Mouse (Mus musculus): Measurements from ENCODE around the gene Cpeb4. TPM values are rescaled to one million over a fixed set of nuclear protein-coding genes. Genes with fewer than 3 reads are reported as not detected.
"Not testable (repeated sequence)": the region's sequence is repeated elsewhere in the genome, so short reads cannot be mapped to it uniquely, and the experiment has no call there.

Cpeb4 gene
- total and polyA plus RNA-seq, 2 experiments, result 9.0 to 30.6 TPM

DNA sequence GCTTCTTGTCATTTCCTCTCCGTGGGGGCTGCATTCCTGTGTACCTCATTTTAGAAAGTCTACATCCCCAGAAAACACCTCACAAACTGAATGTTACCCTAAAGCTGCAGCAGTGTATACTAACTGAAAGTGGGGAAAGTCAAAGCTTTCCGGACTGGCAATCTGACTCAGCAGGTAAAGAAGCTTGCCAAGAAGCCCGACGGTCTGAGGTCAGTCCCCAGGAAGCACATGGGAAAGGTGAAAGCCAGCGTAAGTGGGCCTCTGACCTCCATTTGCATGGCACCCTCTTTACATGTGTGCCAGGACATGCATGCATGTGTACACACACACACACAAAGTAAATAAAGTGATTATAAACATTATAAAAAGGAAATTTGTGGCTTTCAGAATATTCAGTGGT is 103.7 kb downstream of the Cpeb4 start:
- no peak for TF ChIP-seq CTCF (IDR thresholded peaks at IDR 0.05; ENCODE audit: low read depth, low read length)
- TF ChIP-seq POLR2A (IDR thresholded peaks at IDR 0.05; ENCODE audit: extremely low read depth, insufficient read depth, low read length), result no peak
- H3K79me2 ChIP-seq (ENCODE audit: control insufficient read depth, insufficient read depth, low read length), result no peaks in the 10 kb centered on the region
- H3K9ac ChIP-seq (ENCODE audit: low read depth, low read length), result no peak overlapping the region
- H3K36me3 ChIP-seq (ENCODE audit: control insufficient read depth, insufficient read depth, low read length), result no peaks in the 10 kb centered on the region
- no peak overlapping the region for H3K4me3 ChIP-seq (ENCODE audit: insufficient read depth, low read depth, low read length)
- H3K4me1 ChIP-seq (ENCODE audit: control insufficient read depth, insufficient read depth, low read length), result no peaks in the 10 kb centered on the region
- DNase-seq (ENCODE audit: extremely low read depth, low read depth, low spot score), result no peak
- H3K27ac ChIP-seq (replicated peaks; ENCODE audit: insufficient read depth, low read depth, low read length), result no peak overlapping the region
- 81% methylated on average over 5 of the region's 5 CpGs for WGBS
- H3K27me3 ChIP-seq (ENCODE audit: control insufficient read depth, insufficient read depth, low read length), result no peaks in the 10 kb centered on the region

GRCm38 (mm10) chr11:31976137-31976536 is 104.1 kb downstream of the Cpeb4 start:
- no peaks in the 10 kb centered on the region for H3K36me3 ChIP-seq (ENCODE audit: control insufficient read depth, insufficient read depth, low read length)
- no peak for DNase-seq (ENCODE audit: extremely low read depth, low read depth, low spot score)
- no peak overlapping the region for H3K4me3 ChIP-seq (ENCODE audit: insufficient read depth, low read depth, low read length)
- WGBS, result 74% methylated on average over 5 of the region's 5 CpGs
- no peaks in the 10 kb centered on the region for H3K27me3 ChIP-seq (ENCODE audit: control insufficient read depth, insufficient read depth, low read length)
- H3K9ac ChIP-seq (ENCODE audit: low read depth, low read length), result no peak overlapping the region
- H3K27ac ChIP-seq (replicated peaks; ENCODE audit: insufficient read depth, low read depth, low read length), result no peak overlapping the region
- H3K4me1 ChIP-seq (ENCODE audit: control insufficient read depth, insufficient read depth, low read length), result no peaks in the 10 kb centered on the region
- TF ChIP-seq POLR2A (IDR thresholded peaks at IDR 0.05; ENCODE audit: extremely low read depth, insufficient read depth, low read length), result no peak
- TF ChIP-seq CTCF (IDR thresholded peaks at IDR 0.05; ENCODE audit: low read depth, low read length), result no peak
- H3K79me2 ChIP-seq (ENCODE audit: control insufficient read depth, insufficient read depth, low read length), result no peaks in the 10 kb centered on the region

GRCm38 (mm10) chr11:31980089-31980488 is 108.1 kb downstream of the Cpeb4 start:
- H3K4me3 ChIP-seq (ENCODE audit: insufficient read depth, low read depth, low read length); H3K36me3 ChIP-seq (ENCODE audit: control insufficient read depth, insufficient read depth, low read length); H3K4me1 ChIP-seq (ENCODE audit: control insufficient read depth, insufficient read depth, low read length); H3K79me2 ChIP-seq (ENCODE audit: control insufficient read depth, insufficient read depth, low read length); DNase-seq (ENCODE audit: extremely low read depth, low read depth, low spot score); H3K27ac ChIP-seq (replicated peaks; ENCODE audit: insufficient read depth, low read depth, low read length); H3K9ac ChIP-seq (ENCODE audit: low read depth, low read length); H3K27me3 ChIP-seq (ENCODE audit: control insufficient read depth, insufficient read depth, low read length): not testable (repeated sequence)
- 90% methylated on average over 5 of the region's 5 CpGs for WGBS

DNA sequence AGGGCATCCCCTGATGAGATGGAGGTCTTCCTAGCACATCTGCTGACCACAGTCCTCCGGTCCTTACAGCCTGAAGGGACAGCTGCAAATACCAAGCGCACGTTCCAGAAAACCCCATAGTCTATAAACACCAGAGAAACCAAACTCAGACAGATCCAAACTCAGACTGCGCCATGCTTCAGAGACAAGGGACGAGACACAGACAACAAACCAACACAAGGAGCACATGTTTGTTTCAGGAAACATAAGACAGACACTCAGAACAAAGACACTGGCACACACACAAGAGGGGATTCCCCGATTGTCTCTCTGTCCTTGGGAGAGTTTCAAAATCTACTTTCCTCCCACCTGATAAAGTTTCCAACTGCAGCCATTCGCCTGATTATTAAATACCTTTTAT is 109.8 kb downstream of the Cpeb4 start:
- no peak for TF ChIP-seq POLR2A (IDR thresholded peaks at IDR 0.05; ENCODE audit: extremely low read depth, insufficient read depth, low read length)
- TF ChIP-seq CTCF (IDR thresholded peaks at IDR 0.05; ENCODE audit: low read depth, low read length), result no peak
- Histone ChIP-seq H3K79me2 (ENCODE audit: control insufficient read depth, insufficient read depth, low read length) (no peaks in the 10 kb centered on the region), H3K36me3 (ENCODE audit: control insufficient read depth, insufficient read depth, low read length) (no peaks in the 10 kb centered on the region), H3K27me3 (ENCODE audit: control insufficient read depth, insufficient read depth, low read length) (no peaks in the 10 kb centered on the region), H3K27ac (replicated peaks; ENCODE audit: insufficient read depth, low read depth, low read length) (no peak overlapping the region), H3K9ac (ENCODE audit: low read depth, low read length) (no peak overlapping the region), H3K4me1 (ENCODE audit: control insufficient read depth, insufficient read depth, low read length) (no peaks in the 10 kb centered on the region), H3K4me3 (ENCODE audit: insufficient read depth, low read depth, low read length) (no peak overlapping the region)
- WGBS, result 84% methylated on average over 7 of the region's 7 CpGs
- DNase-seq (ENCODE audit: extremely low read depth, low read depth, low spot score), result no peak

DNA sequence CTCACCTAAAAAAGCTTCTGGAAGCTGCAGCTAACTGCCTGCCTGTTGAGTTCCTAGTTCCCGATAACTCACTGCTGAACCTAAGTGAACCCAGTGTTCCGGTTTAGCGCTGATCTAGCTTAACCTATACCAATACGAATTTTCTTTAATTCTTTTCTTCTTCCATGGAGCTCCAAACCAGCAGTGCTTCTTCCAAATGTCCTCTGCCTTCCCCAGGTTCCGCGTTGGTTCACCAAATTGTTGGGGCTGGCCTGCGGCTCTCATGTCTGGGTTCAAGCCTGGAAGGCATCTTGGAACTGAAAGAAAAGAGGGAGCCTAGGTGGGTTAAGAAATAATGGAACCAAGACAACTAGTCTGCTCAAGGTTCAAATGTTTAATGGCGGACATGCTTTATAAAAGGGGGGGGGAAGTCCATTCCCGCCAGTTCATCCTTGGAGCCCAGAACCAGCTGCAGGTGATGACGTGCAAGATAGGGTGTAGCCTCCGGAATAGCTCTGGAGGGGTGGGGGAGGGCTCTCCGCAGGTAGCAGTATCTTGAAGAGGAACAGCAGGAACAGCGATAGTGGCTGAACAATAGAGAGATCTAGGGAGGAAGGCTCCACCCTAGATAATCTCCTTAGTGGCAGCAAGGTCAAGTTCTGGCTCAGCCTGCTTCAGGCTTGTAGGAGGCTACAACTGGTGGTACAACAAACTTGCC is 110.4 kb downstream of the Cpeb4 start:
- not testable (repeated sequence) for H3K36me3 ChIP-seq (ENCODE audit: control insufficient read depth, insufficient read depth, low read length); H3K4me1 ChIP-seq (ENCODE audit: control insufficient read depth, insufficient read depth, low read length); H3K27ac ChIP-seq (replicated peaks; ENCODE audit: insufficient read depth, low read depth, low read length); H3K27me3 ChIP-seq (ENCODE audit: control insufficient read depth, insufficient read depth, low read length); H3K4me3 ChIP-seq (ENCODE audit: insufficient read depth, low read depth, low read length); H3K79me2 ChIP-seq (ENCODE audit: control insufficient read depth, insufficient read depth, low read length); DNase-seq (ENCODE audit: extremely low read depth, low read depth, low spot score); H3K9ac ChIP-seq (ENCODE audit: low read depth, low read length)
- 78% methylated on average over 13 of the region's 13 CpGs for WGBS

DNA sequence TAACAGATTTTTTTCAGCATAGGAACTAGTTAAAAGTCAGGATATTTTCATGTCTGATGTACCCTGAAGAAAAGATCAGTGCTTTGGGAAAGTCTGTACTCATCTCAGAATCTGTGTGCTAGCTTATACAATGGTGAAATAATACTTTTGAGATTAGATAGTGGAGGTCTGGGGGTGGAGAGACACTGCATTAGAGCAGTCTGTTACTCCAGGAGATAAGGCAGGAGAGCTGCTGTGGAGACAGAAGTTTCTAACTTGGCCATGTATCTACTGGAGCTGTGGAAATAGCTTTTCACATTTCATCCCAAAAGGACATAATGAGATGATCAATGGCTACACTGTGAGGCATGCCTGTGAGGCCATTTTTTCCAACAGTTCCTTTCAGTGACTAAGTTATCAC is 111.2 kb downstream of the Cpeb4 start:
- no peaks in the 10 kb centered on the region for H3K4me1 ChIP-seq (ENCODE audit: control insufficient read depth, insufficient read depth, low read length)
- no peaks in the 10 kb centered on the region for H3K36me3 ChIP-seq (ENCODE audit: control insufficient read depth, insufficient read depth, low read length)
- H3K27ac ChIP-seq (replicated peaks; ENCODE audit: insufficient read depth, low read depth, low read length), result no peak overlapping the region
- H3K9ac ChIP-seq (ENCODE audit: low read depth, low read length), result no peak overlapping the region
- H3K4me3 ChIP-seq (ENCODE audit: insufficient read depth, low read depth, low read length), result no peak overlapping the region
- H3K79me2 ChIP-seq (ENCODE audit: control insufficient read depth, insufficient read depth, low read length), result no peaks in the 10 kb centered on the region
- H3K27me3 ChIP-seq (ENCODE audit: control insufficient read depth, insufficient read depth, low read length), result no peaks in the 10 kb centered on the region
- TF ChIP-seq POLR2A (IDR thresholded peaks at IDR 0.05; ENCODE audit: extremely low read depth, insufficient read depth, low read length) (no peak), CTCF (IDR thresholded peaks at IDR 0.05; ENCODE audit: low read depth, low read length) (no peak)
- no peak for DNase-seq (ENCODE audit: extremely low read depth, low read depth, low spot score)
